Mouse (Mus musculus) myocyte (in vitro differentiated cells): ENCODE measurements around the gene Osmr.

Experiments used
- MAX ChIP-seq: IDR thresholded peaks from one replicate; pipeline ENCODE4 v1.6.1; 2011; ENCODE audit warnings: low read depth, mild to moderate bottlenecking, control low read depth
- MYOG ChIP-seq, 3 experiments: IDR thresholded peaks; one replicate each; pipeline ENCODE4 v1.6.1; 2011; ENCODE audit warnings: control low read depth in 2 of 3, low read depth in 2 of 3, mild to moderate bottlenecking in 2 of 3; ENCODE audit not compliant: insufficient read length in 2 of 3, control insufficient read depth in 1 of 3, insufficient read depth in 1 of 3
- POLR2A ChIP-seq: IDR thresholded peaks from one replicate; pipeline ENCODE4 v1.6.1; 2011; ENCODE audit warnings: low read depth, mild to moderate bottlenecking, control low read depth, moderate library complexity; ENCODE audit not compliant: insufficient read length
- POLR2AphosphoS2 ChIP-seq: IDR thresholded peaks from one replicate; pipeline ENCODE4 v1.6.1; 2011; ENCODE audit warnings: low read depth, control low read depth; ENCODE audit not compliant: insufficient read length
- TCF12 ChIP-seq: IDR thresholded peaks from one replicate; pipeline ENCODE4 v1.6.1; 2011; ENCODE audit warnings: mild to moderate bottlenecking, control low read depth; ENCODE audit not compliant: poor library complexity, insufficient read depth, severe bottlenecking
- TCF3 ChIP-seq: IDR thresholded peaks from one replicate; pipeline ENCODE4 v1.6.1; 2011; ENCODE audit warnings: low read depth, control low read depth; ENCODE audit not compliant: insufficient read length
- USF1 ChIP-seq: IDR thresholded peaks from one replicate; pipeline ENCODE4 v1.6.1; 2011; ENCODE audit warnings: low read depth, mild to moderate bottlenecking, control low read depth, moderate library complexity

DNA sequence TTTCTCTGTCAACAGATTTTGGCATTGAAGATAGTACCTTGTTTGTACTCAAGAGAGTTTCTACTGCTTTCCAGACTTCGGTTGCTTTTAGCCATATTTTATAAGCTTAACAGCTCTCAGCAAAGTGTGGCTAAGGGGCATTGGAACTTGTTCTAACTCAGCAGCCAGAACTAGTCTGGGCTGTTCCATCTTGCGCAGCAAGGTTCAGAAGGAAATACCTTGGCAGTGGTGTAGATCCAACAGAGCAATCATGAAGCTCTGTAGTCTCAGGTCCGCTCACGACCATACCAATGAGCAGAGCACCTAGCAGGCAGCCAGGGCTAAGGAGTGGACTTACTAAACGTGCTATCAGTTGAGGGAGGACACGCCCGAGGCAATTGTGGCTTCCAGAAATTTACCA lies 15.0 kb downstream of the Osmr start:
- no peak for TF ChIP-seq MYOG (IDR thresholded peaks at IDR 0.05; ENCODE audit: control insufficient read depth in 1 of 3, insufficient read depth in 1 of 3, insufficient read length in 2 of 3, low read depth in 2 of 3)
- TF ChIP-seq POLR2AphosphoS2 = no peak
- no peak for TF ChIP-seq POLR2A
- TF ChIP-seq TCF3 = no peak
- no peak for TF ChIP-seq USF1
- TF ChIP-seq TCF12 = no peak
- TF ChIP-seq MAX = no peak
